Mouse (Mus musculus) liver, adult 10 weeks (tissue): ENCODE results near the gene Fbn1. TPM values are rescaled to one million over a fixed set of nuclear protein-coding genes. Genes with fewer than 3 reads are reported as not detected.

ENCODE experiments used
- polyA plus RNA-seq: library from polyadenylated mRNA; stranded (reverse); fragments of 350-450 nt; fragmentation: Illumina TruSeq; extraction: RNeasy Lipid Tissue Mini Kit (QIAGEN cat#74804); gene quantifications from one replicate; pipeline ENCODE4 v1.2.3, GENCODE M21; 2014; ENCODE audit warnings: low read depth, low replicate concordance

Gene Fbn1
- polyA plus RNA-seq = 0.85 TPM

DNA sequence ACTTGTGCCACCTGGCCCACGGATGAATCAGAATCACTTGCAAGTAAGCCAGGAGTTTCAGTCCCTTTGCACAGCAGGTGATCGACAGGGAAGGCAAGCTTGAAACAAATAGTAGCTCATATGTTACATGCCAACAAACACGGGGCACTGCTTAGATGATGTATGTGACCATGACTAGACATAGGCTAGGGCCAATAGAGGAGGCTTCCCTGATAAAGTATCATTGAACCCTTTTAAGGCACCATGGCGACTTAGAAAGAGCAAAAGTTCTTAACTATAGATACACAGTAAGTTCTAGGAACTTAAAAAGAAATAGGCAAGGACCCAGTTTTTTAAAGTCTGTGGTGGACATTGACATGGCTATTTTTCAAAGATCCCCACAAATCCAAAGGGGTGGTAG lies at the start of gene Fbn1:
TSS of gene Fbn1 (minus strand) at position 101 of the 400 bp plus-strand sequence.

DNA sequence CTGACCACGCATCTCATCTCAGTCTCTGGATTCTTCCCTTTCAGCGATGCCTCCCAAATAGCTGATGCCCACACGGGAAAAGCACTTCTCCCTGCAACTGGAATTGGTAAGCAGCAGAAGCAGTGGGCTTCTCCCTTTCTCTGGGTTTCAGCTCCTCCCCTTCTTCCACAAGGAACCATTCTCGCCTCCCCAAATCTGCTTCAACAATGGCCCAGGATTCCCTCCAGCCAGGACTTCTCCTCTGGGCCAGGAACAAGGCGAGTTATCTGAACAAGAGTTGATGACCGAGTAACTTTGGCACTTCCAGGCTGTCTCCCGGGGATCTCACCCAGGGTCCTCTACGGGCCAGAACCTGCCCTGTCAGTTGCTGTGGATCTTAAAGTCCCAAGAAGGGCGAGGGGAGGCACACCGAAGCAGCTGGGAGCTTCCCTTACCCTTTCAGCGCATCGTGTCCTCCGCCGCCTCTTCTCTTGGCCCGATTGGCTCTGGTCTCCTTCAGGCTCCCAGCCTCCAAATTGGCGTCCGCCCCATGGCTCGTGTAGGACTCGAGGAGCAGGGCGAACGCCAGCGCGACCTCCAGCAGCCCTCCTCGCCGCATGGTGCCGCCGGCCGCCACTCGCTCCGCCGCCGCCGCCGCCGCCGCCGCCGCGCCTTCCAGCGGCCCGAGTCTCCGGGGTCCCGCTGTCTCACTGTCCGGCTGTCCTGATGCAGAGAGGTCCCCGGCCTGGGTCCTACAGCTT lies 2.6 kb downstream of the Fbn1 start, which contains the start of gene Gm9913:
TSS of gene Gm9913 (plus strand) at position 84 of the 740 bp plus-strand sequence.

Other genes with a start within 250 kb of the Fbn1 start
- not detected for gene Gm9913, start 2.9 kb downstream of the Fbn1 start, polyA plus RNA-seq
- 0.95 TPM for gene Cep152, start 117.1 kb upstream of the Fbn1 start, polyA plus RNA-seq
- gene Eid1, start 165.1 kb upstream of the Fbn1 start, polyA plus RNA-seq = 31.0 TPM
- gene Shc4, start 216.2 kb upstream of the Fbn1 start, polyA plus RNA-seq = 0.11 TPM